Mouse (Mus musculus): ENCODE results near the gene Clic1.

The Clic1 gene

DNA sequence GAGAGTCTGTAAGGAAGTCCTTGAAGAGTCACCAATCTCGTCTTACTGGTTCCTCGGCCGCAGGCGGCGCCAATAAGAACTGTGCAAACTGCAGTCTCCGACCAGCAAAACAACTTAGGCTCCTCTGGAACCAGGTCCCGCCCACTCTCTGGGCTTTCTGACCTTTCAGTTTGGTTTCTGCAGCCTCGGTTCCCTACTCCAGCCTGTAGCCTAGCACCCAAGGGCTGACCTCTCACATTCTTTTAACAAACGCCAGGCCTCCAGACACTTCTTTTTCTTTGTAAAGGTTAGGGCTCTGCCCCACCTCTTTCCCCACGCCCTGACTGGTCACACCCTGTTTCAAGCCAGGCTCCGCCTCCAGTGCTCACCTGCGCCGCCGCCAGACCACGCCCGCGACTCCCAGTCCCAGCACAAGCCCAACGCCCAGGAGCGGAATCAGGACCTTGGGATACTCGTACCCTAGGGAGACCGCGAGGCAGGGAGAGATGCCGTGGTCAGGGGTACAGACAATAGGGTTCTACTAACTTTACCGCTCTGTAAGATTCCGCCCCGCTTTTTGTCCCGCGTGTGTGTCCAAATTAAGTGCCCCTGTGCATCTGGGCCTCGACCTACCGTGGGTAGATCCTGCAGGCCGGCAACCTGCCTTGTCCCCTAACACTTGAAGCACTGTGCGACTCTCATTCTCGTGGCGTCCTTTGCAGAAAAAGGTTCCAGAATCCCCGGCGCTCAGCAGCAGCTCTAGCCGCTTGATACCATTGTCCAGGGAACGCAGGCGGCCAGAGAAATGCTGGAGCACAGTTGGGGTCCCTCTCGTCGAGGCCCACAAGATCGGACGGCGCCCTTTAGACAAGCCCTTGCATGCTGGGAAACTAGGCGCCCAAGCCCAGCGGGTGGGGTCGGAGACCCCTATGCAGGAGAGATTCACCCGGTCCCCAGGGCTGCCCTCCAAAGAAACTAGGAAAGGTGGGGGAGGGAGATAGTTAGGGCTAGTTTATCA, 15.5 kb downstream of the Clic1 start, which contains the start of gene Ly6g6c:
Gene Ly6g6c (plus strand): TSS at position 438 of the 997 bp plus-strand sequence.
- DNase-seq (ENCODE audit: low spot score): no peak

GRCm38 (mm10) chr17:35066084-35066483, 16.3 kb downstream of the Clic1 start, which contains the start of gene Mpig6b:
Mpig6b (minus strand) TSS chr17:35066184.
- no peak for DNase-seq (ENCODE audit: low spot score)

- no peak for DNase-seq (ENCODE audit: low spot score)
These were observed 18.6 kb downstream of the Clic1 start for GRCm38 (mm10) chr17:35068213-35068914.

DNA sequence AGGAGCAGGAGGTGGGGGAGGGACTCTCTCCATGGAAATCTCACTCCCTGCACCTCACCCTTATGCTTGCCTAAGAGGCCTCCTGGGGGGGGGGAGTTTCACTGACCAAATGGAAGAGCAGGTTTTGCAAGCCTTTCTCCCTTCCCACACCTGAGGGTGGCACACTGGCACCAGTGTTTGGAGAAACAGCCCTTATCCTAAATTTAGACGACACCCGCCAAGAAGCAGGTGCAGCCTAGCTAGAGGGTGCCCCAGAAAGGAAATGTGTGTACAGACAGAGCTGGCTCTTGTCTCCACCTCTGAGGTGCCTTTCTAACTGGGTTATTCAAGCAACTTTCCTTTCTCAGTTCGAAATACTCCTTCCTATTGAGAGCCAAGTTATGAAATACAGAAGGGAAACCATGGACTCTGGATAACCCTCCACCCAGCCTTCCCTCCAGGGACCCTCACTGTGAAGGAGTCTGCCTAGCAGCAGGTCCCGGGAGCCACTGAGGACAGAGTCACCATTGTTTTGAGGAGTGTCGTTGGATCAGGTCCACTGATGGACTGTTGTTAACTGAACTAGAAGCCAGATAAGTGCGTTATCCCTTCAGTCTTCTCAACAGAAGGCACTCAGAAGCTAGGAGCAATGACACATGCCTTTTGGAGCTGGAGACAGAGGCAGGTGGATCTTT, 20.9 kb downstream of the Clic1 start:
- DNase-seq (ENCODE audit: low spot score): no peak

- no peak for DNase-seq (ENCODE audit: low spot score)
These were observed 21.7 kb downstream of the Clic1 start for GRCm38 (mm10) chr17:35071454-35071853.

DNA sequence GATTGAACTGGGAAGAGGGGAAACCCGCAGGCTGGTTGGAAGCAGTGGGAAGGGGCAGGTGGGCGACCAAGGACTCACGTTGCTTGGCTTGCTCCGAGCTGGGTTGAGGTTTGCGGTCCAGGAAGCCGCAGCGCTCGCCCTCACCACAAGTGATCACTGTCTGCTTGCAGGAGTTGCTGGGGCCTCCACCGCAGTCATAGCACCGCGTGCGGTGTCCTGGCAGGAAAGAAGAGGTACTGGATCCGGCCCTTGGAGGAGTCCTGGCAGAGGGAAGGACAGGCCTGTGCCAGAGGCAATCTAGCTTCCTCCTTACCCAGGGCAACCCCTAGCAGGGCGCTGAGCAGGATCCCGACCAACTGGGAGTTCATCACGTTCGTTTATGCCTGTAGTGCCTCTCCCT, 24.3 kb downstream of the Clic1 start:
- DNase-seq (ENCODE audit: low spot score): no peak

DNA sequence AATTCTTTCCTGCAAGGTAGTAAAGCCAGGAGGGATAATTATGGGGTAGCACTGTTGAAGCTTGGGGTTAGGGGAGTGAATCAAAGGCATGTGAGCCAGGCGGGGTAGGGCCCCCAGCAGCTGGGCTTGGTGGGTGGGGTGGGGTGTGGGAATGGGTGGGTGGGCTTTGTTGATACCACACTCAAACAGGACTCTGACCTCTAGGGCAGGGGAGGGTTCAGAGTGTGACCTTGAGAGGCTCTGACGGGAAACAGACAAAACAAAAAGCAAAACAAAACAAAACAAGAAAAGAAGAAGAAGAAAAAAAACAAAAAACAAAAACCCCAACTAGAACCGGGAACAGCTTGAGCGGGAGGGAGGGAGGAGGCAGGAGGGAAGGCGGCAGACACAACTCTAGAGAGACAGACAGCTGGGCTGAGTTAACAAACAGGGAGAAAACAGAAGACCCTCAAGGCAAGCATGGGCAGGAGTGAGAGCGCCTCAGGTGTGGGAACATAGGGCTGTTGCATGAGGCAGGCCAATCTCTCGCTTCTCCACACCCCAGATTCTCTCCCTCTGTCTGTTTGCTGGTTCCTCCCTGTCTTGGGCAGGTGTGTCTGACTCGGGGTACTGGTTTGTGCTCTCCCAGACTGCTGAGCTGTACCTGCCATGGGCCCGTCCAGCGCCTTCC, 26.9 kb downstream of the Clic1 start, which contains the start of gene Ly6g6e:
Gene Ly6g6e (plus strand): TSS at position 396 of the 670 bp plus-strand sequence.
- DNase-seq (ENCODE audit: low spot score): no peak

DNA sequence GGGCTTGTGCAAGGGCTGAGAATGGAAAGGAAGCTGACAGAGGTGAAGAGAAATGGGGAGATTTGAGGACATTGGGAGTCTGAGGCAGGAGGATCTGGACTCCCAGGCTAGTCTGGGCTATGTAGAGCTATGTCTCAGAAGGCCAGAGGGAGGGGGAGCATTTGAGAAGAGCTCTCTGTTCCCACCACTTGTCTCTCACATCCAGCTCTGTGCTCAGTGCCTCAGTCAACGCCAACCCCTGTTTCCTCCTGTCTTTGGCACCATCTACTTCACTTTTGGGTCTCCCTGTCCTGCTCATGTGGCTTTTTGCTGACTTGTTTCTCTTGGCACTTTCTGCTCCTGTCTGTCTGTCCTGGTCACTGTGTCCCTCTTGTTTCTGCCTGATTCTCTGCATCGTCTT, 27.5 kb downstream of the Clic1 start:
- no peak for DNase-seq (ENCODE audit: low spot score)

DNA sequence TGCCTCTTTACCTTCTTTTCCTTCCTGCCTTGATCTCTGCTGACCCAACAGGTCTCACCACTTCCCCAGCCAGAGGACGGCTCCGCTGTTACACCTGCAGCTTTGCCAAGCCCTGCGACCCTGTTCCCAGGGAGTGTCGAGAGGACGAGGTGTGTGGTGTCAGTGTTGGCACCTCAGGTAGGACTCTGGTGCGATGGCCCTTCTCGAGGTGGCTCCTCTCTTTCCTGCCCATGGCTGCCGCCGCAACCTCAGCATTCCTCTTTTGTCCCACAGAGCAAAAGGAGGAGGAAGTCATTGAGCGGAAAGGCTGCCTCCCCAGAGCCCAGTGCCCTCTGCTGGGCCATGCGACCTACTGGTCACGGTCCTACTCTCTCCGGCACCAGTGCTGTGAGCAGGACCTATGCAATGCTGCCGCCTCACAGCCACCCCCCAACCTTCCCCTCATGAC, 28.0 kb downstream of the Clic1 start, which contains the start of gene Ly6g6d:
Gene Ly6g6d (minus strand): TSS at position 280 of the 448 bp plus-strand sequence.
- no peak for DNase-seq (ENCODE audit: low spot score)

GRCm38 (mm10) chr17:35079778-35080177, 30.0 kb downstream of the Clic1 start:
- DNase-seq (ENCODE audit: low spot score): no peak

- no peak for DNase-seq (ENCODE audit: low spot score)
These were observed 30.5 kb downstream of the Clic1 start for GRCm38 (mm10) chr17:35080248-35080647.

DNA sequence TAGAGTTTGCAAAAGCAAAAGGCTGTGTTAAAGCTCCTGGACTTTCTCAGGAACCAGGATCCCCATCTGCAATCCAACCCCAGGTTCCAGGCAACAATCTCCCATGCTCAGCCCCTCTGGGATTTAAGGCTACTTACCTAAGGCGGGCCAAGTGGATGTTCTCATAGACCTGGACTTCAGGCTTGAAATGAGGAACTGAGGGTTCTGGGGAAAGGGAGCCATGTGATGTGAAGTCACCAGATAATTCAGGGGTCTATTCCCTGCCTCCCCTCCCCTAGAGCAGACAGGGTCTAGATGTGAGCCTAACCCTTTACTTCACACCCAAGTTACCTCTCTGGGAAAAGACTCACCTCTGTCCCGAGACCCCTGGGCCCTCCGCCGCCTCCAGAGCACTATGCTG, 30.9 kb downstream of the Clic1 start:
- no peak for DNase-seq (ENCODE audit: low spot score)

GRCm38 (mm10) chr17:35082841-35083576, 33.2 kb downstream of the Clic1 start:
- no peak for DNase-seq (ENCODE audit: low spot score)

- no peak for DNase-seq (ENCODE audit: low spot score)
These were observed 34.2 kb downstream of the Clic1 start for GRCm38 (mm10) chr17:35083929-35084497.

DNA sequence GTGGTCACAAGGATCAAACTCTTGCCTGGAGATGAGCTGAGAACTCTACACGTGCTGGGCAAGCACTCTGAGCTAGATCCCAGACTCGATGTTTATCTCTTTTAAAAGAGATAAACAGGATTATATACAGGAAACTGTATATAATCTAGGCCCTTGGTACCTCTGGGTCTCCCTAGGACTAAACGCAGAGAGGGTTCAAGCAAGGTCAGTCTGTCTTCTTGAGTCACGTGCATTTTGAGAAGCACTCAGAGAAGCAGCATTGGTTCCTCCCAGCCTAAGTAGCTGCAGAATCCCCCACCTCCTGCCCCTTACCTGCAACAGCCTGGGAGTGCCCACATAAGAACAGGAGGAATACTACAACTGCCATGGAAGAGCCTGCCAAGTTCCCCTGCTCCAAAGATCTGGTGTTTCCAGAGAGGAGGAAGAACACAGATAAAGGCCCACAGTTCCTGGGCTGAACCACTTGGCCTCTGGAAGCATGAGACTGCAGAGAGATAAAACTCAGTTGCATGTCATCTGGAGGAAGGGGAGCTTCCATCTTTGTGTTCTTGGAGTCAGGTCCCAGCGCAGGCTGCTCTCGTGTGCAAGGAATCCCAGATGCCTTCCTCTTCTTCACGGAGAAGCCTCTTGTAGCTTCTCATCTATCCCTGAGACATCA, 35.6 kb downstream of the Clic1 start, which contains the start of gene Ly6g6f:
Gene Ly6g6f (minus strand): TSS at position 403 of the 658 bp plus-strand sequence.
- DNase-seq (ENCODE audit: low spot score): no peak

- DNase-seq (ENCODE audit: low spot score): no peak
These were observed 38.4 kb downstream of the Clic1 start for GRCm38 (mm10) chr17:35088151-35088550.

DNA sequence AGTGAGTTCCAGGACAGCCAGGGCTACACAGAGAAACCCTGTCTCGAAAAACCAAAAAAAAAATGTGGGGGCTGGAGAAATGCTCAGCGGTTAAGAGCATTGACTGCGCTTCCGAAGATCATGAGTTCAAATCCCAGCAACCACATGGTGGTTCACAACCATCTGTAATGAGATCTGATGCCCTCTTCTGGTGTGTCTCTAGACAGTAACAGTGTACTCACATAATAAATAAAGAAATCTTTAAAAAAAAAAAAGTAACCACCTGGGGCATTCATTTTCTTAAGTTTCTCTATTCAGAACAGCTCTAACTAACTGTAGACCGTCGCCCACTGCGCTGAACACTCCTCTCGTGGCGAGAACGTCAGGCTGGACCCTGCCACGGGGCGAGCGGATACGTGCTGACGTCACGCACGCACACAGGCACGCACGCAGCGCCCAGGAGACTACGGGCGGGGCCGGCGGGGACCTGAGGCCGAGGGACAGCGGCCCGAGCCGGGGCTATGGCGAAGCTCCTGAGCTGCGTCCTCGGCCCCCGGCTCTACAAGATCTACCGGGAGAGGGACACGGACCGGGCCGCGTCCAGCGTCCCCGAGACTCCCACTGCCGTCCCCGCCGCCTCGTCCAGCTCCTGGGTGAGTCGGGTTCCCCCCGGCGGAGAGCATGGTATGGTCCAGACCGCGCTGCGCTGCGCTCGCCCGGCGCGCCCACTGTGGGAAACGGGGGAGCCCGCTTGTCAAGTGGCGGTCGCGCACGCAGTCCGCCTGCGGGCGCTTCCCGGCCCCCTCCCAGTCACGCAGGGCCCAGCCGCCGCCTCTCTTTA, 39.3 kb downstream of the Clic1 start, which contains the start of gene Abhd16a:
Gene Abhd16a (plus strand): TSS at position 439 of the 820 bp plus-strand sequence.
- peak; percentile 86 for DNase-seq (ENCODE audit: low spot score)

DNA sequence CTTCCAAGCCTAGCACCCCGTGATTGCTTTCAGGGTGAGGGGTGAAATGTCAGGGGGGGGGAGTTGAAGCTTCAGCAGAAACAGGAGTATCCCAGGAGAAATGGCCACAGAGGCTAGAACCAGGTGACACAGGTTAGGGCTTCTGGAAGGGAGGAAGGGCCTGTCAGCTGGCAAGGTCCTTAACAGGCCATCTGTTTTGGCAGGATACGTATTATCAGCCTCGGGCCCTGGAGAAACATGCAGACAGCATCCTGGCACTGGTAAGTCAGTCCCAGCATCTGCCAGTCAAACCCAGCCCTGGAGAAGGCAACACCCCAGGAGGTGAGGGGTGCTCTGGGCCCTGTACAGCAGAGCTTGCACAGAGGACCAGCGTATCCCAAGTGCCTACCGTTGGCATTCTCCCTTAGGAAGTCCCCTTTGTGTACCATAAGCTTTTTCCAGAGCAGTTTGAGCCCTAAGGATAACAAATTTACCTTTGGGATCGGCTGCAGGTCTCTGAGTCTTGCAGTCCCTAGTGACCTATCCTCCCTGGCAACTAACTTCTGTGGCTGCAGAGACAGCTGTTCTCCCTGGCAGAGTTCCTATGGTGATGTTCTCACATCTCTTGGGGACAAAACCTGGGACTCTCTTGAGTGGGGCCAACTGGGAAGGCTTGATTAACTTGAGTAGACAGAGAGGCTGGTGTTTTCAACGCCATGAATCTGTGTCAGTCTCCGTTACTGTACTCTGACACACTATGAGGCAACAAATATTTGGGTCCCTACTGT, 40.6 kb downstream of the Clic1 start:
- no peak for DNase-seq (ENCODE audit: low spot score)

All from ovary, postnatal 14 days (tissue).